Mouse (Mus musculus) forebrain, embryonic 11.5 days (tissue): ENCODE measurements around the gene Clca1. TPM values are rescaled to one million over a fixed set of nuclear protein-coding genes. Genes with fewer than 3 reads are reported as not detected.
"Not testable (repeated sequence)": the region's sequence is repeated elsewhere in the genome, so short reads cannot be mapped to it uniquely, and the experiment has no call there.

ENCODE experiments used
- ATAC-seq: fragments of 200-750 bp; cut with Nextera tagmentation; replicated peaks from 2 replicates; pipeline ENCODE4 v1.8.0; 2017; ENCODE audit warnings: moderate TSS enrichment; ENCODE audit not compliant: low FRiP score
- DNase-seq: peaks from one replicate; pipeline ENCODE4 v3.0.0-alpha.2; 2017; ENCODE audit warnings: low spot score
- H3K27ac ChIP-seq: fragments of 300-500 bp; sonication (generic); 2 replicates; pipeline ENCODE4 v1.5.1; 2014; ENCODE audit warnings: low read depth, low read length
- H3K27me3 ChIP-seq: fragments of 300-500 bp; sonication (generic); 2 replicates; pipeline ENCODE4 v1.6.1; 2014; ENCODE audit warnings: mild to moderate bottlenecking, low read length, mixed read lengths; ENCODE audit not compliant: control insufficient read depth, insufficient read depth
- H3K36me3 ChIP-seq: fragments of 300-500 bp; sonication (generic); 2 replicates; pipeline ENCODE4 v1.6.1; 2014; ENCODE audit warnings: mild to moderate bottlenecking, low read length, moderate library complexity, mixed read lengths; ENCODE audit not compliant: control insufficient read depth, insufficient read depth
- H3K4me1 ChIP-seq: fragments of 300-500 bp; sonication (generic); replicated peaks from 2 replicates; pipeline ENCODE4 v1.6.1; 2014; ENCODE audit warnings: low read length, mixed read lengths; ENCODE audit not compliant: control insufficient read depth, insufficient read depth
- H3K4me2 ChIP-seq: fragments of 300-500 bp; sonication (generic); 2 replicates; pipeline ENCODE4 v1.6.1; 2014; ENCODE audit warnings: low read depth, mild to moderate bottlenecking, low read length, moderate library complexity, mixed read lengths; ENCODE audit not compliant: severe bottlenecking
- H3K4me3 ChIP-seq: fragments of 300-500 bp; sonication (generic); 2 replicates; pipeline ENCODE4 v1.5.1; 2014; ENCODE audit warnings: low read depth, low read length
- H3K9ac ChIP-seq: fragments of 300-500 bp; sonication (generic); 2 replicates; pipeline ENCODE4 v1.6.1; 2014; ENCODE audit warnings: low read length
- H3K9me3 ChIP-seq: fragments of 300-500 bp; sonication (generic); 2 replicates; pipeline ENCODE4 v1.6.1; 2016; ENCODE audit warnings: low read length, mixed read lengths; ENCODE audit not compliant: control insufficient read depth
- WGBS: fragments of 180-500 bp; shearing (Covaris S2); extraction: QIAGEN DNeasy Blood & Tissue Kit; methylation state at CpG from one replicate; pipeline ENCODE4 v1.1.7; 2014; 5-methylcytosine and 5-hydroxymethylcytosine counted together
- polyA plus RNA-seq: library from polyadenylated mRNA; unstranded; fragments of >200 nt; fragmentation: Nextera tagmentation; extraction: Ambion mirVana; gene quantifications from 2 replicates; pipeline ENCODE4 v1.2.1, GENCODE M21; 2014

Gene Clca1
- polyA plus RNA-seq, result not detected in 2 replicates

DNA sequence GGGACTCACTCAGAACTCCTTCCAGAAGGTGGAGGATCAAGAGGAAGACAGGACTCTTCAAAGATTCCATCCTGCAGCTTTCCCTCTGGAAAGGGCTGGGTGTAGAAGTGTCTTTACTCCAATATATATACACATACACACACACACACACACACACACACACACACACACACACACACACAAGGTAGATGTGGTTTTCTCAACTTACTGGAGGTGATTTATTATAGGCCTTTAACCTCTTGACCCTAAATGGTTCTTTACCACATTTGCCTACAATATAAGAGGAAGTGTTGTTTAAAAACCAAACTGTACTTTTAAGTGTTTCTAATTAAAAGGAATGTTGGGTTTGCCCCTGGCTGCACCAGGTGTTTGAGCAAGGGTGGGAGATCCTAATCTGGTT is at the start of gene Clca1:
TSS of gene Clca1 (minus strand) at position 101 of the 400 bp plus-strand sequence.
- H3K36me3 ChIP-seq, result no peaks in the 10 kb centered on the region
- no peak within 1 kb of the TSS for H3K4me3 ChIP-seq
- no peak within 1 kb of the TSS for H3K9ac ChIP-seq
- H3K27ac ChIP-seq, result no peak within 1 kb of the TSS
- no peak within 1 kb of the TSS for H3K4me2 ChIP-seq
- DNase-seq, result no peak
- no peak for ATAC-seq
- no peaks in the 10 kb centered on the region for H3K4me1 ChIP-seq
- H3K27me3 ChIP-seq, result no peaks in the 10 kb centered on the region
- no peaks in the 10 kb centered on the region for H3K9me3 ChIP-seq

DNA sequence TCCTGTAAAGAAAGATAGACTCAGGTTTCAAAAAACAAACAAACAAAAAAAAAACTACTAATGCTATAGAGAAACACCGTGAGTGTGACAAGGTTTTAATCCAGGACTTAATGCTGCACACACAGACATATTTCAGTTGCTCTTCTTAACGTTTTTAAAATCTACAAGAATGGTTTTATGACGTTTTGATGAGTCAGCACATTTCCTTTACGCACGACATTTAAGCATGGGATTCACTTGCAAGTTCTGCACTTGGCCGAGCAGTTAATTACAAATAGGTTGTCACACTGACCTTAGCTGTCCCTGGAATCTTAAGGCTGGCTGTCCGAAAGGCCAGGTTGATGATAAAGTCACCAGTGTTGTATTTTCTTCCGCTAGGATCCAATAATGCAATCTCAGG is 48.3 kb upstream of the Clca1 start:
- Histone ChIP-seq H3K9ac (no peak overlapping the region), H3K4me1 (no peaks in the 10 kb centered on the region), H3K9me3 (no peaks in the 10 kb centered on the region), H3K4me3 (no peak overlapping the region), H3K4me2 (no peak overlapping the region), H3K27ac (no peak overlapping the region), H3K27me3 (no peaks in the 10 kb centered on the region), H3K36me3 (no peaks in the 10 kb centered on the region)
- 85% methylated on average over 8 of the region's 8 CpGs for WGBS
- DNase-seq (no peak), ATAC-seq (no peak)

DNA sequence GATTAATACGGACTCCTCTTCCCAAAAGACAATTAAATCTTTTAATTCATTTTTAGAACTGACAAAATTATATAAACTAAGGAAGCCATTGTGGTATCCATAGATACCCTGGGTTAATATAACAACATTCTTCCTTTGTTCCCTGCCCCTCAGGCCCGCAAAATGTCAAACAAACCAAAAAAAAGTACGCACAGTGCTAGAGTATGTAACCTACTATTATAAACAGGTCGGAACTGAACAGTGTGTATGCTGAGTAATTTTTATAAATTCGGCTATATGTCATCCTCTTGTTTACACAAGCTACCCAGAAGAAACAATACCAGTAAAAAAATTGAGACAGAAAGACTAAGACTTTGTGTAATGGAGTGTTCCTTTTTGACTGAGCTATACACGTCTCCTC is 45.8 kb upstream of the Clca1 start:
- Histone ChIP-seq H3K9me3 (no peaks in the 10 kb centered on the region), H3K27ac (no peak overlapping the region), H3K27me3 (no peaks in the 10 kb centered on the region), H3K4me3 (no peak overlapping the region), H3K4me1 (no peaks in the 10 kb centered on the region), H3K9ac (no peak overlapping the region), H3K4me2 (no peak overlapping the region), H3K36me3 (no peaks in the 10 kb centered on the region)
- ATAC-seq (no peak; the same call in 1 of the 2 replicates), DNase-seq (no peak)
- WGBS, result 88% methylated on average over 6 of the region's 6 CpGs

DNA sequence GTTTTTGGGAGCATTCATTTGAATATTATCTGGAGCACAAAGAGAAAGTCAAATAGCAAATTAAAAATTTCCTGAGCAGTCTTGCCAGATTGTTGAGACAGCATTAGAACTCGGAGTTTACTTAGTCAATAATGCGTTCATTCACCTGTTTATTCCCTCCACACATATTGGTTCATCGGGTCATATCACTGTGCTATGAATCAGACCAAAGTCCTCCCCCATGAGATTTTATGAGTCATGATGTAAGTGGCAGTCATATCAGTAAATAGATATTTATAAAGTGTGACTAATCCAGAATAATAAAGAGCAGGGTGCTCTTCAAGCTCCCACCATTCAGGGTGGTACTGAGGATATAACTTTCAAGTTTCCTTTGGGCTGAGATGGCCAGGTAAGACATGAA is 39.8 kb upstream of the Clca1 start:
- 90% methylated on average over 3 of the region's 3 CpGs for WGBS
- Histone ChIP-seq H3K4me2 (no peak overlapping the region), H3K9me3 (no peaks in the 10 kb centered on the region), H3K27ac (no peak overlapping the region), H3K9ac (no peak overlapping the region), H3K4me3 (no peak overlapping the region), H3K27me3 (no peaks in the 10 kb centered on the region), H3K4me1 (no peaks in the 10 kb centered on the region), H3K36me3 (no peaks in the 10 kb centered on the region)
- ATAC-seq (no peak), DNase-seq (no peak)

DNA sequence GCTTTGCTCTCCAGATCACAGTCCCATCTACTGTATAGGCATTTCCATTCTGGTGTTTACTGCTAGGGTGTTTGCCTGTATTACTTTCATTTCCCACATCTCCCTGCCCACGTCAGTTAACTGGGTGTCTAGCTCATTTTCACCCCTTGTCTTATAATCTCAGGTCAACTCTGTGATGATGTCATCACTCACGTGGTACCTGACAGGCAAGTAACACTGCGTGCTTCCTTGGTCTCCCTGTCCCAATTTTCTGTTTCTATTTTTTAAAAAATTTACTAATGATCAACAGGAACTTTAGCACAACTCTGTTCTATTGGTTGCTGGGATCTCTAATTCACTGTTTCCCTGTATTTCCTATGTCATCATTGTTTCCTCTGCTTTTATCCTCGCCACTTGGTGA is 36.4 kb upstream of the Clca1 start:
- DNase-seq (no peak), ATAC-seq (no peak)
- no peak overlapping the region for H3K4me2 ChIP-seq
- no peaks in the 10 kb centered on the region for H3K36me3 ChIP-seq
- H3K27ac ChIP-seq, result no peak overlapping the region
- no peak overlapping the region for H3K4me3 ChIP-seq
- H3K4me1 ChIP-seq, result no peaks in the 10 kb centered on the region
- H3K27me3 ChIP-seq, result no peaks in the 10 kb centered on the region
- no peak overlapping the region for H3K9ac ChIP-seq
- 82% methylated on average over 4 of the region's 4 CpGs for WGBS
- no peaks in the 10 kb centered on the region for H3K9me3 ChIP-seq

DNA sequence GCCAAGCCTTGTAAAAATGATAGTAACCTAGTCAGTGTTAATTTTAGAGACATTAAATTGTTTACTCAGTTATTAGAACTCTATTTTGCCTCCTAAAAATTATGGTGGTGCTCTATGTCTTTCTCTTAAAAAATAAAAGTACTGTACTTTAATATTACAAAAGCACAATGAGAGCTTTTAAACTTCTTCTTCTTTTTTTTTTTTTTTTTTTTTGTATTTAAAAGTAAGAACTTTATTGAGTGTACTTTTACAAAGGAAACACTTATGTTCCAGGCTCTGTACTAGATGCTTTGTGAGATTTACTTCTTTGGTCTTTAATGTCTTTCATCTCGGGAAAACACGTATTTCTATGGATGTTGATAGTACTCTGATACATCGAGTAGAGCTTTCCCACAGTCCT is 22.6 kb upstream of the Clca1 start:
- not testable (repeated sequence) for H3K27ac ChIP-seq, H3K4me3 ChIP-seq, H3K9me3 ChIP-seq, H3K4me2 ChIP-seq, DNase-seq, H3K4me1 ChIP-seq, H3K27me3 ChIP-seq, ATAC-seq, H3K9ac ChIP-seq, H3K36me3 ChIP-seq
- 94% methylated on average over 3 of the region's 3 CpGs for WGBS

DNA sequence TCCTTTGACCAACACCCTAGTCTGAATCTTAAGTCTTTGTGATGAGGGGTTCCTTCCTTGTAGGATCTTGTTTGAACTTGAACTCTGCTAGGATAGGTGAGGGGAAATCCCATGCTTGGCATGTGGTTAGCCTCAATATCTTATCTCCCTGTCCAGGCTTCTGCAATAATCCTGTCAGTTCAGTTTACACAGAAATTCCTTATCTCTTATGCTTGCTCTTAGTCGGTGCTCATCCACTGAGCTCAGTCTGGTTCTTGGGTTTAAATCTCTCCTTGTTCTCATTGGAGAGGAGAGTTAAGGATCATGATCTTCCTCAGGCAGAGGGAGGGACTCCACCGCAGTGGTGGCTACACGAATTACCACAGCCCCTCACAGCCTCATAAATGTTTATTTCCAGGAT is 17.2 kb upstream of the Clca1 start:
- Histone ChIP-seq H3K4me2 (no peak overlapping the region), H3K9ac (no peak overlapping the region), H3K9me3 (no peaks in the 10 kb centered on the region), H3K36me3 (no peaks in the 10 kb centered on the region), H3K27ac (no peak overlapping the region), H3K4me1 (no peaks in the 10 kb centered on the region), H3K27me3 (no peaks in the 10 kb centered on the region), H3K4me3 (no peak overlapping the region)
- ATAC-seq, result no peak
- DNase-seq, result no peak
- WGBS, result 86% methylated on average over 3 of the region's 3 CpGs

DNA sequence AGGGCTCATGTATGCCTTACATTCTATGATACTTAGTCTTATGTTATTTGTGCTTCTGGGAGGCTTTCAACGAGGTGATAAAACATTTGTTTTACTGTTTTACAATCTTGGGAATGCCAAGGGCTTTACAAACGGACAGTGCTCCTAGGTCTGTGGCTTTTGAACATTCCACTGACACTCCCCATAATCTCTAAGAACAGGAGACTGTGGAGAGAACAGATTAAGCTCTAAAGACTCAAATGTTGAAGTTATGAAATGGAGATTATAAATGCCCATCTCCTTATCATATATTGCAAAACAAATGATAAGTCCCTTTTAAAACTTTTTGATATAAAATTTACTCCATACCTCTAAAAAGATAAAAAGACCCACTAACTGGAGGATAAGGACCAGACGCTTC is 6.2 kb upstream of the Clca1 start:
- 79% methylated on average over 3 of the region's 3 CpGs for WGBS
- Histone ChIP-seq H3K9ac (no peak overlapping the region), H3K27ac (no peak overlapping the region), H3K36me3 (no peaks in the 10 kb centered on the region), H3K4me3 (no peak overlapping the region), H3K4me2 (no peak overlapping the region), H3K9me3 (no peaks in the 10 kb centered on the region), H3K27me3 (no peaks in the 10 kb centered on the region), H3K4me1 (no peaks in the 10 kb centered on the region)
- DNase-seq, result no peak
- no peak for ATAC-seq

DNA sequence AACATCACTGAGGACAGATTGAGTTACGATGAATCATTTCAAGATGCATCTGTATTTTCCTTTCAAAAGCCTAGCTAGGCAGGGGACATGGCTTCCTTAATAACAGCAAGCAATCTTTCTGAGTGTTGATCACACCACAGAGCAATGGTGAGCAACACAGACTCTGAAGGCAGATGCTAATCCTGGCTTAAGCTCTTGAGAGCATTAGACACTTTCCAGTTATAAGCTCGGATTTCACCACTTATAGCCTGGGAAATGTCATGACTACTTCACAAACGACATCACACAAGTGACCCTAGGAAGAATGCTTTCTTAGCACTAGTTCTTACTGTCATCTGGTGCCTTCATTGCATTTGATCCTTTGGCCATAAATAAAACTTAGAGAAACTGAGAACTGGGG is 4.5 kb downstream of the Clca1 start:
- WGBS, result 73% methylated on average over 3 of the region's 3 CpGs
- no peaks in the 10 kb centered on the region for H3K27me3 ChIP-seq
- no peak overlapping the region for H3K4me2 ChIP-seq
- no peak for DNase-seq
- H3K9ac ChIP-seq, result no peak overlapping the region
- ATAC-seq, result no peak
- no peaks in the 10 kb centered on the region for H3K36me3 ChIP-seq
- no peak overlapping the region for H3K4me3 ChIP-seq
- H3K27ac ChIP-seq, result no peak overlapping the region
- H3K9me3 ChIP-seq, result no peaks in the 10 kb centered on the region
- no peaks in the 10 kb centered on the region for H3K4me1 ChIP-seq
